Mouse (Mus musculus) left cerebral cortex, adult 18-20 months (tissue): ENCODE measurements around the gene Ints13. TPM values are rescaled to one million over a fixed set of nuclear protein-coding genes. Genes with fewer than 3 reads are reported as not detected.
A peak's percentile ranks its signal among the peaks of the same experiment; 100 is the strongest.

ENCODE experiments used
- DNase-seq, 2 experiments: peaks; one replicate each; pipeline ENCODE4 v3.0.0; 2021 to 2022; ENCODE audit warnings: low spot score in 2 of 2, mixed read lengths in 1 of 2
- total RNA-seq, 2 experiments: library from RNA; stranded (reverse); gene quantifications; 2 replicates each; pipeline ENCODE4 v1.2.3; 2021

The Ints13 gene
- total RNA-seq, 2 experiments from 2014 or later: 33.8 to 40.7 TPM

GRCm38 (mm10) chr6:146540386-146540785 is 37.2 kb downstream of the Ints13 start:
- DNase-seq: no peak

- no peak for DNase-seq
Measured at GRCm38 (mm10) chr6:146538661-146539060, 39.0 kb downstream of the Ints13 start.

GRCm38 (mm10) chr6:146538071-146538470 is 39.6 kb downstream of the Ints13 start:
- DNase-seq: no peak

GRCm38 (mm10) chr6:146537111-146537510 is 40.5 kb downstream of the Ints13 start:
- DNase-seq: no peak

GRCm38 (mm10) chr6:146535501-146535900 is 42.1 kb downstream of the Ints13 start:
- no peak for DNase-seq

- DNase-seq: no peak
Measured at GRCm38 (mm10) chr6:146533146-146533545, 44.5 kb downstream of the Ints13 start.

- DNase-seq: no peak
Measured at GRCm38 (mm10) chr6:146530769-146531168, 46.9 kb downstream of the Ints13 start.

- DNase-seq: no peak
Measured at GRCm38 (mm10) chr6:146530363-146530762, 47.3 kb downstream of the Ints13 start.

- no peak for DNase-seq
Measured at GRCm38 (mm10) chr6:146527537-146527936, 50.1 kb downstream of the Ints13 start.

- no peak for DNase-seq
Measured at GRCm38 (mm10) chr6:146525500-146525899, 52.1 kb downstream of the Ints13 start.

- no peak for DNase-seq
Measured at GRCm38 (mm10) chr6:146521456-146522245, 56.0 kb downstream of the Ints13 start.

GRCm38 (mm10) chr6:146519019-146519418 is 58.6 kb downstream of the Ints13 start:
- no peak for DNase-seq

GRCm38 (mm10) chr6:146515936-146516335 is 61.7 kb downstream of the Ints13 start:
- DNase-seq: no peak

GRCm38 (mm10) chr6:146514531-146514948 is 63.1 kb downstream of the Ints13 start:
- no peak for DNase-seq

GRCm38 (mm10) chr6:146513899-146514298 is 63.7 kb downstream of the Ints13 start:
- DNase-seq: no peak

- no peak for DNase-seq
Measured at GRCm38 (mm10) chr6:146513384-146513783, 64.3 kb downstream of the Ints13 start.

- DNase-seq: no peak
Measured at GRCm38 (mm10) chr6:146511511-146511910, 66.1 kb downstream of the Ints13 start.

GRCm38 (mm10) chr6:146509891-146510290 is 67.7 kb downstream of the Ints13 start:
- no peak for DNase-seq

- no peak for DNase-seq
Measured at GRCm38 (mm10) chr6:146504459-146504858, 73.2 kb downstream of the Ints13 start.

- DNase-seq: no peak
Measured at GRCm38 (mm10) chr6:146502856-146503255, 74.8 kb downstream of the Ints13 start.

- DNase-seq: peak; percentile 63 to 70
Measured at GRCm38 (mm10) chr6:146501866-146502804, 75.5 kb downstream of the Ints13 start, which contains the start of gene Itpr2. Itpr2 (minus strand) TSS chr6:146502223.
